Mouse (Mus musculus) left cerebral cortex, postnatal 4 days (tissue): ENCODE results near the gene Slc35e4. TPM values are rescaled to one million over a fixed set of nuclear protein-coding genes. Genes with fewer than 3 reads are reported as not detected.

Experiments
- DNase-seq: peaks from one replicate; pipeline ENCODE4 v3.0.0-alpha.2; 2022
- intact Hi-C: fragments of 180-260 bp; cut with DNase I; formaldehyde crosslinking; loops from one replicate; pipeline ENCODE4 v1.15.1; 2025
- total RNA-seq, 2 experiments: library from RNA; stranded (reverse); gene quantifications; 2 replicates each; pipeline ENCODE4 v1.2.3; 2021

Gene Slc35e4
- total RNA-seq, 2 experiments from 2014 or later, result 19.8 to 20.9 TPM

- DNase-seq, result peak; percentile 83
These were observed 34.6 kb downstream of the Slc35e4 start for GRCm38 (mm10) chr11:3879836-3880235.

GRCm38 (mm10) chr11:3878660-3879059 is 35.8 kb downstream of the Slc35e4 start:
- no peak for DNase-seq
- intact Hi-C loops, result no loop called here

More at GRCm38 (mm10) chr11:3879836-3880235, 34.6 kb downstream of the Slc35e4 start:
- intact Hi-C loops, result no loop called here

GRCm38 (mm10) chr11:3876419-3876818 is 38.0 kb downstream of the Slc35e4 start:
- intact Hi-C loops, result no loop called here
- DNase-seq, result no peak

GRCm38 (mm10) chr11:3864343-3864742 is 50.1 kb downstream of the Slc35e4 start:
- intact Hi-C loops, result no loop called here
- no peak for DNase-seq

- intact Hi-C loops, result no loop called here
- peak; percentile 90 for DNase-seq
These were observed 50.9 kb downstream of the Slc35e4 start, which contains the start of gene Osbp2 for GRCm38 (mm10) chr11:3863454-3864112. Gene Osbp2, minus strand, starts transcription at chr11:3863903.

GRCm38 (mm10) chr11:3862661-3863453 is 51.6 kb downstream of the Slc35e4 start:
- intact Hi-C loops, result no loop called here
- no peak for DNase-seq

GRCm38 (mm10) chr11:3860361-3860760 is 54.1 kb downstream of the Slc35e4 start:
- intact Hi-C loops, result no loop called here
- no peak for DNase-seq

- DNase-seq, result no peak
- intact Hi-C loops, result no loop called here
These were observed 54.7 kb downstream of the Slc35e4 start for GRCm38 (mm10) chr11:3859778-3860177.

- intact Hi-C loops, result no loop called here
- no peak for DNase-seq
These were observed 56.6 kb downstream of the Slc35e4 start for GRCm38 (mm10) chr11:3857902-3858301.

Other genes starting within 250 kb of the Slc35e4 start
- 10 to 100 TPM; 61.6 to 62.1 TPM for gene Osbp2, start 50.8 kb downstream of the Slc35e4 start, total RNA-seq
- 1 to 10 TPM in 1 of 2 experiments, under 1 TPM in 1; 0.93 to 1.3 TPM for gene 4921536K21Rik, start 19.6 kb downstream of the Slc35e4 start, total RNA-seq
- gene Dusp18, start 19.4 kb downstream of the Slc35e4 start, total RNA-seq, result 10 to 100 TPM; 28.8 to 29.1 TPM
- 10 to 100 TPM; 10.1 to 10.9 TPM for gene Tcn2, start 17.5 kb upstream of the Slc35e4 start, total RNA-seq
- gene Pes1, start 49.3 kb upstream of the Slc35e4 start, total RNA-seq, result 10 to 100 TPM; 55.8 to 56.3 TPM
- not detected for gene 4930556J24Rik, start 62.1 kb upstream of the Slc35e4 start, total RNA-seq
- 1 to 10 TPM; 4.6 to 5.4 TPM for gene Gal3st1, start 69.0 kb upstream of the Slc35e4 start, total RNA-seq
- gene Sec14l4, start 116.8 kb upstream of the Slc35e4 start, total RNA-seq, result not detected
- 1 to 10 TPM; 2.3 to 4.5 TPM for gene Sec14l3, start 150.2 kb upstream of the Slc35e4 start, total RNA-seq
- 10 to 100 TPM; 15.3 to 16.3 TPM for gene Mtfp1, start 180.8 kb upstream of the Slc35e4 start, total RNA-seq
- gene Sec14l2, start 208.8 kb upstream of the Slc35e4 start, total RNA-seq, result 1 to 10 TPM; 6.8 to 8.3 TPM
- gene Rnf215, start 220.5 kb upstream of the Slc35e4 start, total RNA-seq, result 10 to 100 TPM; 57.0 to 58.6 TPM
- gene Ccdc157, start 245.6 kb upstream of the Slc35e4 start, total RNA-seq, result 10 to 100 TPM; 12.1 to 13.5 TPM
- gene Sf3a1, start 245.7 kb upstream of the Slc35e4 start, total RNA-seq, result 10 to 100 TPM; 75.5 to 93.4 TPM